Mouse (Mus musculus) liver, embryonic 12.5 days (tissue): Measurements from ENCODE around the gene 1700001C02Rik. TPM values are rescaled to one million over a fixed set of nuclear protein-coding genes. Genes with fewer than 3 reads are reported as not detected.

ENCODE experiments used
- ATAC-seq: fragments of 200-750 bp; cut with Nextera tagmentation; 2 replicates; pipeline ENCODE4 v1.8.0; 2017; ENCODE audit warnings: moderate number of reproducible peaks, mild to moderate bottlenecking, moderate library complexity
- H3K27ac ChIP-seq: fragments of 300-500 bp; sonication (generic); 2 replicates; pipeline ENCODE4 v1.5.1; 2016; ENCODE audit warnings: mild to moderate bottlenecking
- H3K27me3 ChIP-seq: fragments of 300-500 bp; sonication (generic); replicated peaks from 2 replicates; pipeline ENCODE4 v1.6.1; 2016; ENCODE audit warnings: mild to moderate bottlenecking, moderate library complexity
- H3K36me3 ChIP-seq: fragments of 300-500 bp; sonication (generic); 2 replicates; pipeline ENCODE4 v1.6.1; 2016; ENCODE audit warnings: mild to moderate bottlenecking, moderate library complexity
- H3K4me1 ChIP-seq: fragments of 300-500 bp; sonication (generic); 2 replicates; pipeline ENCODE4 v1.6.1; 2016
- H3K4me2 ChIP-seq: fragments of 300-500 bp; sonication (generic); 2 replicates; pipeline ENCODE4 v1.6.1; 2016; ENCODE audit warnings: mild to moderate bottlenecking, moderate library complexity
- H3K4me3 ChIP-seq: fragments of 300-500 bp; sonication (generic); 2 replicates; pipeline ENCODE4 v1.5.1; 2016; ENCODE audit warnings: mild to moderate bottlenecking, moderate library complexity
- H3K9ac ChIP-seq: fragments of 300-500 bp; sonication (generic); 2 replicates; pipeline ENCODE4 v1.6.1; 2016; ENCODE audit warnings: mild to moderate bottlenecking, moderate library complexity
- H3K9me3 ChIP-seq: fragments of 300-500 bp; sonication (generic); replicated peaks from 2 replicates; pipeline ENCODE4 v1.6.1; 2016; ENCODE audit warnings: mild to moderate bottlenecking, moderate library complexity
- WGBS: fragments of 180-500 bp; shearing (Covaris S2); methylation state at CpG from one replicate; pipeline ENCODE4 v1.1.7; 2016; ENCODE audit not compliant: insufficient replicate concordance; 5-methylcytosine and 5-hydroxymethylcytosine counted together
- polyA plus RNA-seq: library from polyadenylated mRNA; unstranded; fragments of >200 nt; fragmentation: Nextera tagmentation; extraction: Ambion mirVana; gene quantifications from 2 replicates; pipeline ENCODE4 v1.2.1, GENCODE M21; 2016

Gene 1700001C02Rik
- polyA plus RNA-seq, 1 experiment from 2014 or later, result not detected

DNA sequence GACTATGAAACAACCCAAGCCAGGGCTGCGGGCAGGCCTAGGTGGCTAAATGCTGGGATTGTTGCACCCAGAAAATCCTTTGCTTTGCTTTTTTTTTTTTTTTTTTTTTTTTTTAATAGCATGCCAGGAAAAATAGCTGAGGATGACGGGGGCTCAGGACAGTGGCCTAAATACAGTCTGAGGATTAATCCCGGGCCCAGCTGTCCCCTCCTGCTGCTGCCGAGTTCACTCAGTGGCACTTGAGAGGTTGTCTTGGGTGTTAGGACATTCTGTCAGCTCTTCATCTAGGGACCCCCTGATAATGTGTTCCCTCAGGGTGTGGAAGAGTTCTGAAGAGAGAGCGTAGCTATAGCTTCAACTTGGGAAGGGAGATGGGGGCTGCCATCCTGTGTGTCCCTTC, 61.3 kb downstream of the 1700001C02Rik start:
- no peak for ATAC-seq
- Histone ChIP-seq H3K4me1 (peaks cover 4% of the 10 kb centered on the region; the same call in 1 of the 2 replicates), H3K27ac (no peak overlapping the region), H3K9ac (no peak overlapping the region), H3K4me2 (no peak overlapping the region), H3K36me3 (no peaks in the 10 kb centered on the region), H3K27me3 (peaks cover 34% of the 10 kb centered on the region), H3K4me3 (no peak overlapping the region), H3K9me3 (no peaks in the 10 kb centered on the region)
- 59% methylated on average over 5 of the region's 5 CpGs for WGBS

DNA sequence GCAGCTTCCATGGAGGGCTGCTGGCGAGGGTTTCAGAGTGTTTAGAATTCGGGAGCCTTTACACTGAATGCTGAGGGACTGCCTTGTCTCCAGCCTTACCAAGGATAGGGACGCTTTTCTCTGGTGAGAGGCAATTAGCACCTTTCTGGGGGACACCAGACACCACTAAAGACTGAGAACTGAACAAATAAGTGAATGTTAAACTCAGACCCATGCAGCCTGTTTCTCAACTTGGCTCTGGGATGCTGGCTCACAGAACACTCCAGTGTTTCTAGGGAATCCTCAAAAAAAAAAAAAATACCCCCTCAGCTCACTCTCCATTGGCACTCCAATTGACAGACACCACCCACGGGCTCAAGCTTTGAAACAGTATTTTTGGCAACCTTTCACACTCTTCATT, 63.1 kb downstream of the 1700001C02Rik start:
- no peaks in the 10 kb centered on the region for H3K36me3 ChIP-seq
- H3K27me3 ChIP-seq, result peaks cover 41% of the 10 kb centered on the region
- no peaks in the 10 kb centered on the region; the same call in 1 of the 2 replicates for H3K4me1 ChIP-seq
- ATAC-seq, result no peak
- H3K9me3 ChIP-seq, result no peaks in the 10 kb centered on the region
- no peak overlapping the region for H3K4me2 ChIP-seq
- no peak overlapping the region for H3K9ac ChIP-seq
- H3K27ac ChIP-seq, result no peak overlapping the region
- H3K4me3 ChIP-seq, result no peak overlapping the region
- WGBS, result 13% methylated on average over 4 of the region's 4 CpGs

Other genes starting within 250 kb of the 1700001C02Rik start
- gene Selenoi, start 233.5 kb upstream of the 1700001C02Rik start, polyA plus RNA-seq, result 20.2 and 22.0 TPM in 2 replicates
- gene Drc1, start 184.7 kb upstream of the 1700001C02Rik start, polyA plus RNA-seq, result 1.6 and 1.7 TPM in 2 replicates
- 0.02 TPM in 1 of 2 replicates, not detected in the other for gene Otof, start 4.1 kb upstream of the 1700001C02Rik start, polyA plus RNA-seq
- not detected in 2 replicates for gene Cib4, start 79.8 kb downstream of the 1700001C02Rik start, polyA plus RNA-seq
- 0.08 and 0.26 TPM in 2 replicates for gene Kcnk3, start 122.1 kb downstream of the 1700001C02Rik start, polyA plus RNA-seq
- 10.3 and 12.1 TPM in 2 replicates for gene Slc35f6, start 181.9 kb downstream of the 1700001C02Rik start, polyA plus RNA-seq
- 259 and 265 TPM in 2 replicates for gene Cenpa, start 200.7 kb downstream of the 1700001C02Rik start, polyA plus RNA-seq
- 0.20 and 0.36 TPM in 2 replicates for gene Dpysl5, start 245.5 kb downstream of the 1700001C02Rik start, polyA plus RNA-seq